ENCODE assay signal across 9 mouse cellular contexts in the genomic region with DNA sequence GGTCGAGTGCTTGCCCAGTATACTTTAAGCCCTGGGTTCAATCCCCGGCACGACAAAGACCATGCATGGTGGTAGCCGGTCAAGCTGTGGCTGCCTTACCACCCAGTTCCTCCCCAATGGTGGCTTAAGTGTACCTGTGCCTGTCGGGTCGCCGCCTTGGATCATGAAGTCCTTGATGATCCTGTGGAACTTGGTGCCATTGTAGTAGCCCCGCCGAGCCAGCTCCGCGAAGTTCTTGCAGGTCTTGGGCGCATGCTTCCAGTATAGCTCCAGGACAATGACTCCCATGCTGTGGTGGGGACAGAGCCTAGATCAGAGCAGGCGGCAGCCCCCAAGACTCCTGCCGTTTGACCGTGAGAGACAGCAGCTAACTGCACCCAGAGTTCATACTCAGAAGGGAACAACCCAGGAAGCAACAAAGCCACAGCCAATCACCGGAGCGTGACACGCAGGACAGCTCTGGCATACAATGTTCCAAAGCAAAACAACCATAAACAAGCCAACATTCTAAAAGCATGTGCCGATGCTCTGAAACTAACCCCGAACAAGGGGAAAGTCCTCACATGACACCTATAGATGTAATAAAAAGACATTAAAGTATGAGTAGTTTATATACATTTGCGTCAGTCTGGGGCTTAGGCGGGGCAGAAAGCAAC. TPM values are rescaled to one million over a fixed set of nuclear protein-coding genes. Genes with fewer than 3 reads are reported as not detected.
DNase-seq lines count a peak whose midpoint lies in the region; ATAC-seq lines count a peak whose summit lies in the region.
"Had no signal": no experiment of that assay in that cellular context is flagged by ENCODE, and none has a peak within 500 bp of the region (broad histone marks: within the 10 kb centered on the region; RNA-seq: fewer than 3 reads in every experiment).

No protein-coding gene starts in this region.

- no peak overlapping the region for H3K4me3 ChIP-seq in hindbrain, embryonic 13.5 days
- H3K4me3 ChIP-seq in hindbrain, embryonic 11.5 days (ENCODE audit: low read depth, low read length): no peak overlapping the region
- peak overlapping the region; percentile 92 for H3K4me3 ChIP-seq in intestine, embryonic 16.5 days (ENCODE audit: low read length)

- no peak overlapping the region for H3K4me2 ChIP-seq in hindbrain, embryonic 13.5 days
- H3K4me2 ChIP-seq in hindbrain, embryonic 11.5 days (replicated peaks; ENCODE audit: low read depth, low read length): no peak overlapping the region
- H3K4me2 ChIP-seq in intestine, embryonic 16.5 days (ENCODE audit: low read depth, low read length): peak overlapping the region; percentile 80

- peaks cover 33% of the 10 kb centered on the region for H3K36me3 ChIP-seq in hindbrain, embryonic 13.5 days
- H3K36me3 ChIP-seq in hindbrain, embryonic 11.5 days (ENCODE audit: control insufficient read depth, insufficient read depth, low read length): no peaks in the 10 kb centered on the region
- H3K36me3 ChIP-seq in intestine, embryonic 16.5 days (ENCODE audit: control insufficient read depth, insufficient read depth, low read length): peaks cover 15% of the 10 kb centered on the region

- no peak overlapping the region for H3K27ac ChIP-seq in hindbrain, embryonic 13.5 days
- no peak overlapping the region for H3K27ac ChIP-seq in hindbrain, embryonic 11.5 days (ENCODE audit: low read depth, low read length)
- H3K27ac ChIP-seq in intestine, embryonic 16.5 days (ENCODE audit: low read length): no peak overlapping the region

- 91% methylated on average over 22 of the region's 22 CpGs for WGBS in hindbrain, embryonic 13.5 days
- 93% methylated on average over 22 of the region's 22 CpGs for WGBS in hindbrain, embryonic 11.5 days
- WGBS in intestine, embryonic 16.5 days: 89% methylated on average over 22 of the region's 22 CpGs

- no peaks in the 10 kb centered on the region for H3K27me3 ChIP-seq in hindbrain, embryonic 13.5 days
- no peaks in the 10 kb centered on the region for H3K27me3 ChIP-seq in hindbrain, embryonic 11.5 days (ENCODE audit: control insufficient read depth, insufficient read depth, low read length)
- no peaks in the 10 kb centered on the region for H3K27me3 ChIP-seq in intestine, embryonic 16.5 days (replicated peaks; ENCODE audit: control insufficient read depth, insufficient read depth, low read length)

- no peak for DNase-seq in hindbrain, embryonic 11.5 days (ENCODE audit: low spot score)
- DNase-seq in B cell, adult 2 months: peak; percentile 16 to 19
- DNase-seq in CD4-positive helper T cell, adult 2 months (ENCODE audit: low read depth, low spot score): peak; percentile 57
- no peak for DNase-seq in thymus, postnatal 0 days (ENCODE audit: low spot score)
- DNase-seq: cerebellum, adult 11-12 months; kidney, postnatal 14 days had no signal

- no peak for ATAC-seq in hindbrain, embryonic 13.5 days (ENCODE audit: low FRiP score)
- no peak for ATAC-seq in hindbrain, embryonic 11.5 days (ENCODE audit: low FRiP score)
- no peak for ATAC-seq in intestine, embryonic 16.5 days
- no peak for ATAC-seq in inflammation-experienced regulatory T-cells, adult 6 months

- H3K9me3 ChIP-seq in hindbrain, embryonic 13.5 days: no peaks in the 10 kb centered on the region
- H3K9me3 ChIP-seq in hindbrain, embryonic 11.5 days (ENCODE audit: control insufficient read depth, low read length): no peaks in the 10 kb centered on the region
- H3K9me3 ChIP-seq in intestine, embryonic 16.5 days (ENCODE audit: control insufficient read depth, low read length): no peaks in the 10 kb centered on the region

- peaks cover 44% of the 10 kb centered on the region for H3K4me1 ChIP-seq in hindbrain, embryonic 13.5 days (replicated peaks)
- H3K4me1 ChIP-seq in hindbrain, embryonic 11.5 days (replicated peaks; ENCODE audit: control insufficient read depth, insufficient read depth, low read length): 0 out of 2 replicates have a peak, but pooled peaks cover 5% of the 10 kb centered on the region
- peaks cover 35% of the 10 kb centered on the region for H3K4me1 ChIP-seq in intestine, embryonic 16.5 days (ENCODE audit: control insufficient read depth, insufficient read depth, low read length)

- 0 out of 2 replicates have a peak overlapping the region, but pooled peaks have one; percentile 63 for H3K9ac ChIP-seq in hindbrain, embryonic 13.5 days
- no peak overlapping the region for H3K9ac ChIP-seq in hindbrain, embryonic 11.5 days (ENCODE audit: low read depth, low read length)
- peak overlapping the region; percentile 16; the same call in 1 of the 2 replicates for H3K9ac ChIP-seq in intestine, embryonic 16.5 days (ENCODE audit: low read depth, low read length)

RNA-seq across cellular contexts. Expression of gene Ppil1, which starts 2.3 kb away (rescaled TPM):
- 106 and 114 TPM in 2 replicates for polyA plus RNA-seq in hindbrain, embryonic 13.5 days (2015; fragmentation: Nextera tagmentation; extraction: Ambion mirVana)
- polyA plus RNA-seq in hindbrain, embryonic 11.5 days (2014; fragmentation: Nextera tagmentation; extraction: Ambion mirVana): 128 and 142 TPM in 2 replicates
- 133 and 153 TPM in 2 replicates for polyA plus RNA-seq in intestine, embryonic 16.5 days (2015; fragmentation: Nextera tagmentation; extraction: Ambion mirVana)
- polyA plus RNA-seq in inflammation-experienced regulatory T-cells, adult 6 months (2017; shearing (Covaris generic)): 100 to 1,000 TPM in 1 of 3 experiments, 10 to 100 TPM in 2; 59.0 to 107 (median 62.4) TPM
- 118 and 133 TPM in 2 replicates for polyA plus RNA-seq in thymus, postnatal 0 days (2015; fragmentation: Nextera tagmentation; extraction: Ambion mirVana)

RNA-seq across cellular contexts. Expression of gene BC004004, which starts 6.9 kb away (rescaled TPM):
- 108 and 111 TPM in 2 replicates for polyA plus RNA-seq in hindbrain, embryonic 13.5 days (2015; fragmentation: Nextera tagmentation; extraction: Ambion mirVana)
- polyA plus RNA-seq in hindbrain, embryonic 11.5 days (2014; fragmentation: Nextera tagmentation; extraction: Ambion mirVana): 75.5 and 79.4 TPM in 2 replicates
- 82.9 and 85.6 TPM in 2 replicates for polyA plus RNA-seq in intestine, embryonic 16.5 days (2015; fragmentation: Nextera tagmentation; extraction: Ambion mirVana)
- polyA plus RNA-seq in inflammation-experienced regulatory T-cells, adult 6 months (2017; shearing (Covaris generic)): 100 to 1,000 TPM; 120 to 122 (median 120) TPM
- polyA plus RNA-seq in thymus, postnatal 0 days (2015; fragmentation: Nextera tagmentation; extraction: Ambion mirVana): 92.2 and 95.2 TPM in 2 replicates

RNA-seq across cellular contexts. Expression of gene Cpne5, which starts 23.8 kb away (rescaled TPM):
- 18.9 and 20.2 TPM in 2 replicates for polyA plus RNA-seq in hindbrain, embryonic 13.5 days (2015; fragmentation: Nextera tagmentation; extraction: Ambion mirVana)
- polyA plus RNA-seq in hindbrain, embryonic 11.5 days (2014; fragmentation: Nextera tagmentation; extraction: Ambion mirVana): 3.7 and 4.2 TPM in 2 replicates
- 5.3 and 5.9 TPM in 2 replicates for polyA plus RNA-seq in intestine, embryonic 16.5 days (2015; fragmentation: Nextera tagmentation; extraction: Ambion mirVana)
- 1 to 10 TPM in 2 of 3 experiments, under 1 TPM in 1; 0.59 to 2.4 (median 1.7) TPM for polyA plus RNA-seq in inflammation-experienced regulatory T-cells, adult 6 months (2017; shearing (Covaris generic))
- polyA plus RNA-seq in thymus, postnatal 0 days (2015; fragmentation: Nextera tagmentation; extraction: Ambion mirVana): 2.8 and 3.0 TPM in 2 replicates

RNA-seq across cellular contexts. Expression of gene Pi16, which starts 55.7 kb away (rescaled TPM):
- polyA plus RNA-seq in hindbrain, embryonic 13.5 days (2015; fragmentation: Nextera tagmentation; extraction: Ambion mirVana): 1.3 and 2.0 TPM in 2 replicates
- polyA plus RNA-seq in hindbrain, embryonic 11.5 days (2014; fragmentation: Nextera tagmentation; extraction: Ambion mirVana): 0.32 and 0.67 TPM in 2 replicates
- polyA plus RNA-seq in intestine, embryonic 16.5 days (2015; fragmentation: Nextera tagmentation; extraction: Ambion mirVana): 0.88 and 1.1 TPM in 2 replicates
- polyA plus RNA-seq in inflammation-experienced regulatory T-cells, adult 6 months (2017; shearing (Covaris generic)): under 1 TPM; 0.30 to 0.57 (median 0.53) TPM
- 3.7 and 4.4 TPM in 2 replicates for polyA plus RNA-seq in thymus, postnatal 0 days (2015; fragmentation: Nextera tagmentation; extraction: Ambion mirVana)

Comparison
In these comparisons a context has a peak if more than half of its experiments do, and no peak if none do; other contexts are left out.
1. DNase-seq: peak in B cell, adult 2 months (2 of 2) and CD4-positive helper T cell, adult 2 months (single experiment); none in hindbrain, embryonic 11.5 days (single experiment) and thymus, postnatal 0 days (single experiment).